Mouse (Mus musculus): ENCODE measurements around the gene Fam53b.
"Not testable (repeated sequence)": the region's sequence is repeated elsewhere in the genome, so short reads cannot be mapped to it uniquely, and the experiment has no call there.

Fam53b gene

GRCm38 (mm10) chr7:132681296-132681695 lies 132.4 kb downstream of the Fam53b start:
- DNase-seq (ENCODE audit: low spot score): no peak

DNA sequence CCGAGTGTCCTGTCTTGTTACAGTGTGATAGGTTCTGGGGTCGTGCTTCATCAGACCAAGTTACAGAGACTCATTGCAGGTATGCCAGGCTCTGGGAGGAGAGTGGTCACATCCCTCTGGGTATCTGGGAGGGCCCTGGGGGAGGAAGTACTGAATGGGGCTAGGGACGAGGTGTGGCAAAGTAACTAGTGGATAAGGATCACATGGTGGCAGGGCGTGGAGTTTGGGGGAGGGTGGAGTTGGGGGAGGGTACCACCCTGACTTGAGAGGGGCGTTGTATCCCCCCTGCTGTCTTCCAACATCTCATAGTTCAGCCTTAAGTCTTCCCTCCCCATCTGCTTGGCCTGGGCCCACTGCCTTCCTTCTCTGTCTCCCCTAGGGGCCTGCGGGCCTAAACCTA lies 134.1 kb downstream of the Fam53b start:
- DNase-seq (ENCODE audit: low spot score): no peak

GRCm38 (mm10) chr7:132679117-132679516 lies 134.6 kb downstream of the Fam53b start:
- DNase-seq (ENCODE audit: low spot score): no peak

- DNase-seq (ENCODE audit: low spot score): no peak
Measured at GRCm38 (mm10) chr7:132675922-132676321, 137.8 kb downstream of the Fam53b start.

- peak; percentile 79 for DNase-seq (ENCODE audit: low spot score)
Measured at GRCm38 (mm10) chr7:132673931-132674755, 139.5 kb downstream of the Fam53b start.

- DNase-seq (ENCODE audit: low spot score): no peak
Measured at GRCm38 (mm10) chr7:132672481-132672959, 141.2 kb downstream of the Fam53b start.

GRCm38 (mm10) chr7:132670863-132671165 lies 142.9 kb downstream of the Fam53b start:
- DNase-seq (ENCODE audit: low spot score): peak; percentile 69

GRCm38 (mm10) chr7:132669999-132670862 lies 143.5 kb downstream of the Fam53b start:
- DNase-seq (ENCODE audit: low spot score): no peak

GRCm38 (mm10) chr7:132668604-132669003 lies 145.1 kb downstream of the Fam53b start:
- no peak for DNase-seq (ENCODE audit: low spot score)

- DNase-seq (ENCODE audit: low spot score): no peak
Measured at GRCm38 (mm10) chr7:132666516-132666915, 147.2 kb downstream of the Fam53b start.

DNA sequence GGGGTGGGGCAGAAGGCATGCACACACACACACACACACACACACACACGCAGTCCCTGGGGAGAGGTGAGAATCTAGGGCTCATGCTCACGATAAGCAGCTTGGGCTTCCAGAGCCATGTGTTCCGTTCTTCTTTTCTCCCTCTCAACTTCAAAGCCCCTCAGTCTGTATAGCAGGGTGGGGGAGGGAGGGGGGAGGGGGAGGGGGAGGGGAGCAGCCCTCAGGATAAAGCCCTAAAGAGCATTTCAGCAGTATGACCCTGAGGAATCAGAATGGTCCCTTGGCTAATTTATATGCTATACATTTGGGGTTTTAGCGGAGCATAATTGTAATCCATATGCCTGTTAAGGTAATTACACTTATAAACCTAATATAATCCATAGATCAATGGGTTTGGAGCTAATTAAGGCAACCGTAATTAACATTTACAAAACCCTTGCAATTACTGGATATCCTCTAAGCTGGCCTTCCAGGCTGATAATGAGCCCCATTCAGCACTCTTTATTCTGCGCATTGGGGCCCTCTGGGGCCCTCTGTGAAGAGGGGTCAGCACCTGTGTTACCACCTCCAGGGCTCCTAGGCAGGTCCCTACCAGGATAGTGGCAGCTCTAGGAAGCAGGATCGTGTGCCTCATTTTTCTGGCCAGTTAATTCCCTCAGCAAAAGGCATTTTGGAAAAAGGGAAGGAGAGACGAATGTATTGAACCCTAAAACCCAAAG lies 147.9 kb downstream of the Fam53b start:
- no peak for DNase-seq (ENCODE audit: low spot score)

GRCm38 (mm10) chr7:132664815-132665214 lies 148.9 kb downstream of the Fam53b start:
- no peak for DNase-seq (ENCODE audit: low spot score)

DNA sequence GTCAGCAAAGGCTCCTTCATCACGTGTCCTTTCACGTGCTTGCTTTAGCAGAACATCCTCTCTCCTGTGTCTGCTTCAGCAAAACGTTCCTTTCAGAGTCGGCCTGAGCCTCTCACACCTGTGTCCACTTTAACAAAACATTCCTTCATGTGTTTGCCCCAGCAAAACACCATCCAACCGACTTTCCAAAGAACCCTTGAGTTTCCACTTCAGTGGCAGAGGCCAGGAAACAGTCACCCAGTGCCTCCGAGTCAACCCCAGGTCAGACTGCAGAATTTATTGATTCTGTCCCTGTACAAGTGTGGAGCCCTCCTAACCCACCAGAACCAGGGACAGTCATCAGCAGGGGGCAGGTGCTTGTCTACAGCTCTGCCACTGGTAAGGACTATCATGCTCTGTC lies 150.9 kb downstream of the Fam53b start:
- DNase-seq (ENCODE audit: low spot score): not testable (repeated sequence)
